In genomic region chr3:146851966-146852891, GRCm38 (mm10) we compare ENCODE assay signal across 8 mouse cellular contexts. TPM values are rescaled to one million over a fixed set of nuclear protein-coding genes. Genes with fewer than 3 reads are reported as not detected.
A peak's percentile ranks its signal among the peaks of the same experiment; 100 is the strongest.
DNase-seq lines count a peak whose midpoint lies in the region; ATAC-seq lines count a peak whose summit lies in the region.

Gene Ttll7, plus strand, starts transcription at chr3:146852367.

- H3K36me3 ChIP-seq in erythroblast, embryonic 14.5 days (ENCODE audit: control insufficient read depth) = no peaks in the 10 kb centered on the region
- no peaks in the 10 kb centered on the region for H3K36me3 ChIP-seq in heart, embryonic 10.5 days
- no peaks in the 10 kb centered on the region for H3K36me3 ChIP-seq in limb, embryonic 11.5 days (ENCODE audit: control insufficient read depth, insufficient read depth, low read length)
- no peaks in the 10 kb centered on the region for H3K36me3 ChIP-seq in midbrain, embryonic 12.5 days

- WGBS in heart, embryonic 10.5 days = 3% methylated on average over 36 of the region's 36 CpGs
- WGBS in limb, embryonic 11.5 days = under 1% methylated on average over 36 of the region's 36 CpGs
- WGBS in midbrain, embryonic 12.5 days = 0% methylated on average over 36 of the region's 36 CpGs

- H3K9me3 ChIP-seq in erythroblast, embryonic 14.5 days (ENCODE audit: control insufficient read depth, low read length) = no peaks in the 10 kb centered on the region
- no peaks in the 10 kb centered on the region for H3K9me3 ChIP-seq in heart, embryonic 10.5 days
- no peaks in the 10 kb centered on the region for H3K9me3 ChIP-seq in limb, embryonic 11.5 days (ENCODE audit: control insufficient read depth, low read length)
- no peaks in the 10 kb centered on the region for H3K9me3 ChIP-seq in midbrain, embryonic 12.5 days

- H3K4me2 ChIP-seq in limb, embryonic 11.5 days (ENCODE audit: low read depth, severe bottlenecking) = peak within 1 kb of the TSS; percentile 84
- peak within 1 kb of the TSS; percentile 82 for H3K4me2 ChIP-seq in midbrain, embryonic 12.5 days (replicated peaks)

- peak within 1 kb of the TSS; percentile 99 for H3K27ac ChIP-seq in brown adipose tissue, adult 24 weeks (replicated peaks; ENCODE audit: low read depth, low read length)
- H3K27ac ChIP-seq in heart, embryonic 10.5 days = peak within 1 kb of the TSS; percentile 92
- no peak within 1 kb of the TSS for H3K27ac ChIP-seq in limb, embryonic 11.5 days (replicated peaks; ENCODE audit: low read depth, low read length)
- H3K27ac ChIP-seq in midbrain, embryonic 12.5 days (replicated peaks) = peak within 1 kb of the TSS; percentile 56

- ATAC-seq in limb, embryonic 11.5 days (ENCODE audit: insufficient number of reproducible peaks, low FRiP score, low TSS enrichment, low read depth) = peak; percentile 92
- peak; percentile 97 for ATAC-seq in midbrain, embryonic 12.5 days (ENCODE audit: low FRiP score, low read depth)

- no peaks in the 10 kb centered on the region; the same call in 1 of the 2 replicates for H3K4me1 ChIP-seq in brown adipose tissue, adult 24 weeks (ENCODE audit: control insufficient read depth, insufficient read depth, insufficient read length, low read length)
- no peaks in the 10 kb centered on the region; the same call in 1 of the 2 replicates for H3K4me1 ChIP-seq in erythroblast, embryonic 14.5 days (ENCODE audit: control insufficient read depth)
- H3K4me1 ChIP-seq in heart, embryonic 10.5 days = peaks cover 10% of the 10 kb centered on the region; the same call in 1 of the 2 replicates
- H3K4me1 ChIP-seq in limb, embryonic 11.5 days (ENCODE audit: control insufficient read depth, insufficient read depth, low read length) = no peaks in the 10 kb centered on the region
- 0 out of 2 replicates have a peak, but pooled peaks cover 7% of the 10 kb centered on the region for H3K4me1 ChIP-seq in midbrain, embryonic 12.5 days

- peak within 1 kb of the TSS; percentile 87 for H3K4me3 ChIP-seq in brown adipose tissue, adult 24 weeks (ENCODE audit: insufficient read depth, low read depth, low read length)
- H3K4me3 ChIP-seq in erythroblast, embryonic 14.5 days (replicated peaks) = peak within 1 kb of the TSS; percentile 48
- H3K4me3 ChIP-seq in heart, embryonic 10.5 days = peak within 1 kb of the TSS; percentile 77
- H3K4me3 ChIP-seq in limb, embryonic 11.5 days (ENCODE audit: low read depth, low read length) = peak within 1 kb of the TSS; percentile 63
- peak within 1 kb of the TSS; percentile 71 for H3K4me3 ChIP-seq in midbrain, embryonic 12.5 days

- H3K9ac ChIP-seq in limb, embryonic 11.5 days (ENCODE audit: low read length) = peak within 1 kb of the TSS; percentile 83
- peak within 1 kb of the TSS; percentile 79 for H3K9ac ChIP-seq in midbrain, embryonic 12.5 days (replicated peaks)

- DNase-seq in A20 (ENCODE audit: low read depth, low spot score) = peak; percentile 79
- DNase-seq in heart, embryonic 10.5 days (ENCODE audit: low spot score) = peak; percentile 91
- peak; percentile 64 for DNase-seq in kidney, adult 9 months
- DNase-seq in limb, embryonic 11.5 days (ENCODE audit: low spot score) = peak; percentile 90
- DNase-seq in spleen, postnatal 4 days (ENCODE audit: low spot score in 2 of 2) = peak; percentile 41 to 65

- peaks cover 10% of the 10 kb centered on the region for H3K27me3 ChIP-seq in erythroblast, embryonic 14.5 days (ENCODE audit: control insufficient read depth)
- peaks cover 4% of the 10 kb centered on the region; the same call in 1 of the 2 replicates for H3K27me3 ChIP-seq in heart, embryonic 10.5 days (ENCODE audit: insufficient read depth, poor library complexity, severe bottlenecking)
- H3K27me3 ChIP-seq in limb, embryonic 11.5 days (ENCODE audit: control insufficient read depth, insufficient read depth, low read length) = no peaks in the 10 kb centered on the region
- no peaks in the 10 kb centered on the region for H3K27me3 ChIP-seq in midbrain, embryonic 12.5 days

RNA-seq across cellular contexts. Expression of gene Ttll7, which starts in this region (rescaled TPM):
- 0.59 and 2.3 TPM in 2 replicates for polyA plus RNA-seq in brown adipose tissue, adult 24 weeks (2012; ENCODE audit: insufficient read depth, insufficient read length, missing spikeins)
- not detected in 2 replicates for polyA plus RNA-seq in erythroblast, embryonic 14.5 days (2012)
- 2.0 TPM in 2 replicates for polyA plus RNA-seq in heart, embryonic 10.5 days (2016; fragmentation: Nextera tagmentation; extraction: Ambion mirVana)
- polyA plus RNA-seq in limb, embryonic 11.5 days (2014; fragmentation: Nextera tagmentation; extraction: Ambion mirVana) = 1.7 and 2.3 TPM in 2 replicates
- polyA plus RNA-seq in midbrain, embryonic 12.5 days (2016; fragmentation: Nextera tagmentation; extraction: Ambion mirVana) = 5.9 and 8.0 TPM in 2 replicates
